Mouse (Mus musculus) heart, postnatal 4 days (tissue): ENCODE measurements around the gene Ppp1r8. TPM values are rescaled to one million over a fixed set of nuclear protein-coding genes. Genes with fewer than 3 reads are reported as not detected.

Source experiments
- DNase-seq: peaks from one replicate; pipeline ENCODE4 v3.0.0; 2021
- total RNA-seq, 2 experiments: library from RNA; stranded (reverse); gene quantifications; 2 replicates each; pipeline ENCODE4 v1.2.3; 2021

Ppp1r8 gene
- total RNA-seq = 10 to 100 TPM; 31.0 to 34.2 TPM

- DNase-seq = peak; percentile 92
Observed at GRCm38 (mm10) chr4:132842970-132843704, at the start of gene Ppp1r8. Ppp1r8 (minus strand) TSS chr4:132843169.

DNA sequence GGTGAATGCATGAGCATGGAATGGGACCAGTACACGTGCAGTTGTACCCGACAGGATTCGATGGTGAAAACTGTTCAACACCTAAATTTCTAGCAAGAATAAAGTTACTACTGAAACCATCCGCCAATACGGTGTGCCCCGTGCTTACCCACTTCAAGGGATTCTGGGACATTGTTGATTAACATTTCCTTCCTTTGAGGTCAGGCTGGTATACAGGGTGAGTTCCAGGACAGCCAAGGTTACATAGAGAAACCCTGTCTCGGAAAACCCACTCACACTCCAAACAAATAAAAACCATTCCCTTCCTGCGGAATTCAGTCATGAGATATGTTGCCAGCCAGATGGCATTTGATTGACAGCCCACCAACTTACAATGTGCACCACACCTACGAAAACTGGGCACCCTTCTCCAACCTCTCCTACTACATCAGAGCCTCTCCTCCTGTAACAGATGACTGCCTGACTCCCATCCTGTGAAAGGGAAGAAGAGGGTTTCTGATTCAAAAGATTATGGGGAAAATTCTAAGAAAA, 41.9 kb upstream of the Ppp1r8 start:
- no peak for DNase-seq

GRCm38 (mm10) chr4:132884064-132884843, 41.3 kb upstream of the Ppp1r8 start, which contains the start of gene Stx12:
Stx12 (minus strand) TSS chr4:132884509.
- peak; percentile 93 for DNase-seq

DNA sequence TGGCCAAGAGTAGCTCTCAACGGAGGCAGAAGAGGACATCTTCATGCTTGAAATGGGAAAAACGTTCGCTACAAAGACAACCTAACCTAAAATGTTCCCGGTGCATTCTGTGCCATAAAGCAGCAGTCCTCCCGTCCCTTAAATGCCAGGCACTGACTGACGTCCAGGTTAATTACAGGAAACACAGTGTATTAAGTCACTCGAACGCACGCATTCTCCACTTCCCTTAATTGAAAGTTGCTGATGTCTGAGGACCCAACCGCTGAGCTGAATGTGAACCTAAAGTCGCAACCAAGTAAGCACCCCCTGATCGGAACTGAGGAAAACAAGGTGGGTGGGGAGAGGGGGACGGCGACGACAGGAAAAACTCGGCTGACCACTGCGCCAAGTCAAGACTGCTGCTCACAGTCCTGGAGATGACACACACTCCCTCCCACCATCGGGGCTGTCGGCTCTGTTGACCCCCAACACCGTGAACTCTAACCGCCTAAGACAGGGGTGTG, 40.6 kb upstream of the Ppp1r8 start:
- DNase-seq = no peak

GRCm38 (mm10) chr4:132874363-132875097, 31.6 kb upstream of the Ppp1r8 start:
- no peak for DNase-seq

- peak; percentile 6 for DNase-seq
Observed at GRCm38 (mm10) chr4:132873481-132874362, 30.8 kb upstream of the Ppp1r8 start.

DNA sequence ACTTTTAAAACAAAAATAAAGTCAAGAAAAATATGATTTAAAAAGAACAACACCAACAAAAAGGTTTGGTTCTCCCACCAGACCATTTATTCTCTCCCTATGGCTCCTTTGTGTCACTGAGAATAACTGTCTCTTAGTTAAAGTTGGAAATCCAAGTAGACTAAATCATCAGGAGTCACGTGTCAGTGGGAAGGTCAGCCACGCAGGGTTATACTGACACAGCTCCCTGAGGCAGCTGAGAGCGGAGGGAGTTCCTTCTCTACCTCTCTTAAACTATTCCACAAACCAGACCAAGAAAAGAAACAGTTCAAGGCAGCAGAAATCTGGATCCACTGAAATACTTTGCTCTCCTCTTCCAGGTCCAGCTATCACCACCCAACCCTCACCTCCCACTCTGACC, 28.1 kb upstream of the Ppp1r8 start:
- DNase-seq = no peak

DNA sequence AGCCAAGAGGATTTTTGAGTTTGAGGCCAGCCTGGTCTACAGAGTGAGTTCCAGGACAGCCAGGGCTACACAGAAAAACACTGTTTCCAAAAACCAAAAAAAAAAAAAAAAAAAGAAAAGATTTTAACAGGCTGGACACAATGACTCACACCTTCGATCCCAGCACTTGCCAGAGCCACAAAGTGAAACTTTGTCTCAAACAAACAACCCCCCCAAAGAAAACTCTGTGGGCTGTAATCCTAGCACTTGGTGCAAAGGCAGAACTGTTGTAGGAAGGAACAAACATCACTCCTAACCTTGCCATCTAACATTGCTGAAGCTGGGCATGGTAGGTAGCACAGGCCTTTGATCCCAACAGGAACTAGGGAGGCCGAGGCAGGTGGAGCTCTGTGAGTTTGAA, 21.9 kb upstream of the Ppp1r8 start:
- DNase-seq = no peak

DNA sequence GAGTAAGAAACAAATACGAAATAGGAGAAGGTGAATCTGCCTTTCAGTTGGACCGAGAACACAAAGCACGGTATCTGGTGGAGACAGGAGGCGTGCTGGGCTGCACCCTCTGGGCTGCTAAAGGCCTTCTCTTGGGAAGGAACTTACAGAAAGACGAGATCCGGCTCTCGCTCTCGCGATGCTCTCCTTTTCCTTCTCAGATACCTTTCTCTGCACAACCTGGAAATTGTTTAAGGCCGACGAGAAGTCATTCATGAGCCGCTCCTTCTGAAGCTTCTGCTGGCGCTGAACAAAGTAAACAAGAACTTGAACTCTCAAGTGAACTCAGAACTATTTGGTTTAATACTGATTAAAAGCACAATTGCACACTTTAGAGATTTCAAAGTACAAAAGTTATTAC, 20.0 kb upstream of the Ppp1r8 start:
- no peak for DNase-seq

- DNase-seq = no peak
Observed at GRCm38 (mm10) chr4:132860880-132861279, 17.9 kb upstream of the Ppp1r8 start.

DNA sequence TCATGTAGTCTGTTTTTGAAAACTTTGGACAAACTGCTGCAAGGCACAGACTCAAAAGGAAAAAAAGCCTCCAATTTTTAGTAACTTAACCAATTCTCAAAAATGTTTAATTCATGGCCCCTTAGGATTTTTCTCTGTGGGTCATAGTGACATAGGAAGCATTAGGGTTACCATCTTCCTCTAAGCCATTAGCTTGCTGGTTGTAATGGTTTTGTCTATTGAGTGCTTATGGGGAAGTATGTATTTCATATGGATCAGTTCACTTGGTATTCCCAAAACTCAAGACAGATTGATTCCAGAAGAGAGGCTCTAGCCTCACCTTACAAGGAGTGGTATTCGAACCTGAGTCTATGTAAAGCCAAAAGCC, 719 bp upstream of the Ppp1r8 start:
- no peak for DNase-seq

DNA sequence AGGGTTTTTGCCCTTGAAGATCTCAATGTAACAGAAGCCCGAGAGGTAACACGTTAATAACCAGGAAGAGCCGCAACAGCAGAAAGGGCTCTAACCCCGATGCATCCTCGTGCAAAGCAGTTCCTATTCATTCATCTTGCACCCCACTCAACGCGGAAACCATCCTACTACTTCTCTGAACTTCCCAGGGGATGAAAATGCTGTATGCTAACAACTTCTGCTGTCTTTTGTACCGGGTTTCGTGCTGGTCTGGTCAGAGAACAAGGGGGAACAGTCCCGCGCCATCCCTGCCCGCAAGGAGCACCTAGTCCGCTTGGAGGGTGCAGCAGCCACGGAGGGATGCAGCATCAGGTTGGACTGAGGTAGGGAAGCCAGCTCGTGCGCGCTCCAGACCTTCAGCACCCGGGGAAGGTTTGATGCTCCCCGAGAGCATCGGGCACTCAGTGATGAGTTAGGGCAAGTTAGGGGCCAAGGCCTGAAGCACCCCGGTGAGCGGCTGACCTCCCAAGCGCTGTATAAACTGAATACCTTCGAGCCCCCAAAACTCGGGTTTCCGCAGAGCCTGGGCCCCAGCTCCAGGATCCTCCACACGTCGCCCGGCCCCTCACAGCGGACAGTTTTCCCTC, 575 bp downstream of the Ppp1r8 start:
- peak; percentile 27 for DNase-seq

DNA sequence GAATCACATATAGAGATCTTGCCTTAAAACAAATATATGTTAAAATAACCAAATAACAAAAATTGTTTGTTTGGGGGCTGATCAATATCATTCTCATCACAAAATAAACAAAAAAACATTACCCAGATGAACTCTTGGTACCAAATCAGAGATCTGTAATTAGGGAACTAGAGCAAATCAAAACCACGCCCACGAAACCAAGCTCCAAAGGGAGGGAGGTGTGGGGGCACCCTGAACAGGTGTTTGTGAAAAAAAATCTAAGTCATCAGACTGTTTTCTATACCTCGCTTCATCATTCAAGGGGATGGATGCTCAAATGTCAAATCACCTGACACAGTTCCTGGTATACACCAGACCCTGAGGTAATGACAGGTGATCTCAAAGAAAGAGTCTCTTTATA, 1.5 kb downstream of the Ppp1r8 start:
- no peak for DNase-seq

DNA sequence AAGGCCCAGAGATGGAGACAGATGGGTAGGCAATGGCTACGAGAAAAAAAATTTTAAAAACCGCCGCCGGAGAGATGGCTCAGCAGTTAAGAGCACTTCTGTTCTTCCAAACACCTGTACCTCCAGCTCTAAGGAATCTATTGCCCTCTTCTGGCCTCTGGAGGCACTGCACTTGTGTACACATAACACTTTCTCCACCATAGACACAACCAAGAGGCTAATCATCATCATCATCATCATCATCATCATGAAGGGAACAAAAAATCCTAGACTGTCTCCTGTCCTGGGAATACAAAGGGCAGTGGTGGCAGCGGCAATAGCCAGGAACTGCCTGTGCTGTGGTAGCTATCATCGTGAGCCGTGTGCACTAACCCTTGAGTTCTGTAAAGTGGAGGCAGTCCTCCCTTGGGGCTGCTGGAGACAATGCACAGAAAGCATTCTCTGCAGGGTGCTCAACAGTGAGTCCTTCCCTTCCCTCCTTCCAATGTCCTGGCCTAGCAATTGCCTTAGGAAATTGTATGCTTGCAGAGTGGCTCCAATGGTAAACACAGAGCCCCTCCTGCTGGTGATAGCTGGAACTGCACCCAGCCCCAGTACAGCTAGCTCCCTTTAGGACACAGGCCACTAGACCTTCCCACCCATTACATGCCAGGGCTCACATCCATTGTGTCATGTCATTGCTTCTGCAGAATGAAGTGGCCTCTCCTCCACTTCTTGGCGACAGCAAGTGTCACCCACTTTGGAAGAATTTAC, 19.2 kb downstream of the Ppp1r8 start:
- peak; percentile 87 for DNase-seq

DNA sequence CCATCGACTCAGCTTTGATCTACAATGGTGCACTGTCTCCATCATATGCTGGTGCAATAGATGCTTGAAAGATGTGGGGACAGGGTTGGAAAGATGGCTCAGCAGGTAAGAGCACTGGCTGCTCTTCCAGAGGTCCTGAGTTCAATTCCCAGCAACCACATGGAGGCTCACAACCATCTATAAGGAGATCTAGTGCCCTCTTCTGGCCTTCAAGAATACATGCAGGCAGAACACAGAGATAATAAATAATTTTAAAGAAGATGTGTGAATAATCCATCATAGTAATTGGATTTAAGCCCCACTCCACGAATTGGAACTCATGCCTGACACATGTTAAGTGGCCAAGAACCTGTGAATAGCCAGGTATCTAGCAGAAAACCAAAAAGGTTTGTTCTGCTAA, 24.5 kb downstream of the Ppp1r8 start:
- DNase-seq = no peak

DNA sequence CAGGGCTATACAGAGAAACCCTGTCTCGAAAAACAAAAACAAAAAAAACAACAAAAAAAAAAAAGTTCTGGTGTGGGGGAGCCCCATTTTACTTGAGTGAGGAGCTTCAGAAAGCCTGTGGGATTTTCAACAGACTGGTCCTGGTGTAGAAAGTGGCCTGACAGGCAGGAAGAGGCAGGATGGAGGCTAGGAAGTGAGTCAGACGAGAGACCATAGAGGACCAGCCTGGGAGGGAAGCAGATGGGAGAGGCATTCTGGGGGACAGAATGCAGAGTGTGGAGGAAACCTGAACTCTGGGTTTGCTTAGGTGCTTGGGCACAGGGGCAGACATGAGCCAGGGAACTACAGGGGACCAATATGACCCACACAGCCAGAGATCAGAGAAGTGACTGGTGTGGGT, 26.1 kb downstream of the Ppp1r8 start:
- DNase-seq = no peak

DNA sequence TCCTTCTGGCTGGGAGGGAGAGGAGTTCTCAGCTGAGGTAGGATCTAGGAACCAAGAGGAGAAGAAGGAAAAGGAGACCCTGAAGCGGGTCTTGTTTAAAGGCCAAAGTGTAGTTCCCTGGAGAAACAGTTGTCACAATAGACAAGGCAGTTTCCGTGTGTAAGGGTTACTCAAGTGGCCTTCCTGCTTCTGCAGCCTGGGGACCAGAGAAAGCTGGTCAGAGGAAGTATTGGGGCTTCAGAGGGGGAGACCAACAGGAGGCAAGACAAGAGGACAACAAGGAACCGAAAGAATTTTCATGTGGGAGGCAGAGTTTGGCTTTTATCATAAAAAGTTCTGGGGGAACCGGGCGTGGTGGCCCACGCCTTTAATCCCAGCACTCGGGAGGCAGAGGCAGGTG, 26.6 kb downstream of the Ppp1r8 start:
- DNase-seq = no peak

GRCm38 (mm10) chr4:132809621-132810020, 33.3 kb downstream of the Ppp1r8 start:
- peak; percentile 28 for DNase-seq

DNA sequence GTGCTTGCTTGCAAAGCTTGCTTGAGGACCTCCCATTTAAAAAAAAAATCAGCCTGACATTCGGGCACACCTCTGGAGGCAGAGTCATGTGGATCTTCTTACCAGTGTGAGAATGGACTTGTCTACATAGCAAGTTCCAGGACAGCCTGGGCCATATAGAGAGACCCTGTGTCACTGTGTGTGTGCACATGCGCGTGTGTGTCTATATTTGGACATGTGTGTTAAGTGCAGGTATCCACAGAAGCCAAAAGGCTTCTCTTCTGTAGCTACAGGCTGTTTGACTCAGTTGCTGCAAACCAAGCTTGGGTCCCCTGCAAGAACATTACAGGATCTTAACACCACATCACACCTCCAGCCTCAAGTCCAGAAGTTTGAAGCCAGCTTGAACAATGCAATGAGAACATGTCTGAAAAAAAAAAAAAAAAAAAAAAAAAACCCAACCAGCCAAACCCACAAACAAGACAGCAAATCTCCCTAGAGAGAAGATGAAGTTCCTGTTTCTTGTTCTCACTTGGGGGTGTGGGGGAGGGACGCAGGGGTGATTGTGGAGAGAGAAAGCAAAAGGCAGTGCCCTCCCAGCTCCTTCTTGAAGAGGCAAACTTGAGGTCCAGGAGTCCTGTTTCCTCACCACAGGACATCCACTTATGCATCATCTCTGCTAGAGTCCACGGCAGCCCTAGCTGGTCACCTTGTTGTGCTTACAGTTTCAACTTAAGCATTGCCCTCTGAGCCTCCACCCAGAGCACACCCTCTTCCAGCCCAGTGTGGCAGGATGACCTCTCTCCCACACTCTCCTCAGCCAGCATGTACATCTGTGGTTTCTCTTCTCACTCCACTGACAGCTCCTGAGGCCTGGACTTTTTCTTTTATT, 35.0 kb downstream of the Ppp1r8 start:
- DNase-seq = peak; percentile 21
